Mouse (Mus musculus) heart, embryonic 12.5 days (tissue): ENCODE data around the gene Hif1an. TPM values are rescaled to one million over a fixed set of nuclear protein-coding genes. Genes with fewer than 3 reads are reported as not detected.

Experiments
- ATAC-seq: fragments of 200-750 bp; cut with Nextera tagmentation; 2 replicates; pipeline ENCODE4 v1.8.0; 2017; ENCODE audit warnings: moderate TSS enrichment, moderate library complexity; ENCODE audit not compliant: insufficient number of reproducible peaks, low FRiP score
- H3K27ac ChIP-seq: fragments of 300-500 bp; sonication (generic); 2 replicates; pipeline ENCODE4 v1.5.1; 2016; ENCODE audit warnings: mild to moderate bottlenecking, moderate library complexity; ENCODE audit not compliant: poor library complexity, severe bottlenecking
- H3K27me3 ChIP-seq: fragments of 300-500 bp; sonication (generic); replicated peaks from 2 replicates; pipeline ENCODE4 v1.6.1; 2016; ENCODE audit warnings: mild to moderate bottlenecking, moderate library complexity
- H3K36me3 ChIP-seq: fragments of 300-500 bp; sonication (generic); 2 replicates; pipeline ENCODE4 v1.6.1; 2016; ENCODE audit warnings: mild to moderate bottlenecking, moderate library complexity
- H3K4me1 ChIP-seq: fragments of 300-500 bp; sonication (generic); replicated peaks from 2 replicates; pipeline ENCODE4 v1.6.1; 2016; ENCODE audit warnings: mild to moderate bottlenecking
- H3K4me2 ChIP-seq: fragments of 300-500 bp; sonication (generic); 2 replicates; pipeline ENCODE4 v1.6.1; 2016; ENCODE audit warnings: mild to moderate bottlenecking, moderate library complexity
- H3K4me3 ChIP-seq: fragments of 300-500 bp; sonication (generic); 2 replicates; pipeline ENCODE4 v1.5.1; 2016; ENCODE audit warnings: mild to moderate bottlenecking
- H3K9ac ChIP-seq: fragments of 300-500 bp; sonication (generic); 2 replicates; pipeline ENCODE4 v1.6.1; 2016; ENCODE audit warnings: mild to moderate bottlenecking, moderate library complexity
- H3K9me3 ChIP-seq: fragments of 300-500 bp; sonication (generic); replicated peaks from 2 replicates; pipeline ENCODE4 v1.6.1; 2016; ENCODE audit warnings: mild to moderate bottlenecking, moderate library complexity
- WGBS: fragments of 180-500 bp; shearing (Covaris S2); methylation state at CpG from one replicate; pipeline ENCODE4 v1.1.7; 2016; 5-methylcytosine and 5-hydroxymethylcytosine counted together
- polyA plus RNA-seq: library from polyadenylated mRNA; unstranded; fragments of >200 nt; fragmentation: Nextera tagmentation; extraction: Ambion mirVana; gene quantifications from 2 replicates; pipeline ENCODE4 v1.2.1, GENCODE M21; 2016

The Hif1an gene
- polyA plus RNA-seq, 1 experiment from 2014 or later, result 40.8 TPM

DNA sequence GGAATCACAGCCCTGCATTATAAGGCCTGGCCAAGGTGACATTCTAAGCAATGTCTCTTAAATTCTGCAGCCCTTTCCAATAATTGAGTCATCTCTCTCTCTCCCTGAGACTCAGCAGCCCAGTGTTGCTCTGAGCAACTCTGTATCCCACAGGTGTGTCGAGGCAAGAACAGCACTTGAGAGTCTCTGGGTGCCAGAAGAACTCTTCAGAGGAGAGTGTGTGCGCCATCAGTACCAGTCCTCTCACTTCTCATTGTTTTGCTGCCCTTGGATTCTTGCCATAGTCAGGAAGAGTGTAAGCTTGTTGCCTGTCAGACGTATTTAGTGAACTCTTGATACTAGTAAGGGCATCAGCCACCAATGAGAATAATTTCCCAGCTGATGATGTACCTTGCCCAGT, 5.1 kb downstream of the Hif1an start:
- no peak overlapping the region for H3K4me2 ChIP-seq
- H3K9ac ChIP-seq, result no peak overlapping the region
- no peaks in the 10 kb centered on the region for H3K27me3 ChIP-seq
- H3K4me1 ChIP-seq, result peaks cover 17% of the 10 kb centered on the region
- H3K27ac ChIP-seq, result no peak overlapping the region
- no peak for ATAC-seq
- no peak overlapping the region for H3K4me3 ChIP-seq
- peaks cover 80% of the 10 kb centered on the region for H3K36me3 ChIP-seq
- H3K9me3 ChIP-seq, result no peaks in the 10 kb centered on the region
- WGBS, result 90% methylated on average over 3 of the region's 3 CpGs

DNA sequence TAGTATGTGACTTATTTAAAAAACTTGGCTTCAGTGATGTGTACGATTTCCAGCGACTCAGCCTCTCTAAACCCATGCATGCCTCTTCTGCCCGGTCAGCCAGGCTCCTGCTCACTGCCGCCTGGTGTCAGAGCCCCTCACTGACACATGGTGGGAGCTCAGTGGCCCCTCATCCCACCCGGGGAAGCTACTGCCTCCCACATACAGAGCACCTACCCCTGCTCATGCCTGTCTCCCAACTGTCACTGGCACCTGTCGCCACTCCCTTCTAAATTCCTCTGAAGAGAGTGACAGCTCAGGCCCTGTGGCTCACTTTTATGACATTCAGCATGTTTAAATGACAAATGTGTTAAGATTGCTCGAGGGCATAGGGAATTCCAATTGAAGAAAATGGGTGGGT, 13.6 kb downstream of the Hif1an start:
- no peak for ATAC-seq
- Histone ChIP-seq H3K4me2 (no peak overlapping the region), H3K4me3 (no peak overlapping the region), H3K9me3 (no peaks in the 10 kb centered on the region), H3K27ac (no peak overlapping the region), H3K9ac (no peak overlapping the region), H3K36me3 (peaks cover 49% of the 10 kb centered on the region), H3K27me3 (no peaks in the 10 kb centered on the region; the same call in 1 of the 2 replicates), H3K4me1 (no peaks in the 10 kb centered on the region)
- 75% methylated on average over 7 of the region's 7 CpGs for WGBS

- Histone ChIP-seq H3K36me3 (peaks cover 31% of the 10 kb centered on the region), H3K4me2 (no peak overlapping the region), H3K9ac (no peak overlapping the region), H3K27me3 (peaks cover 2% of the 10 kb centered on the region; the same call in 1 of the 2 replicates), H3K27ac (no peak overlapping the region), H3K9me3 (no peaks in the 10 kb centered on the region), H3K4me3 (no peak overlapping the region), H3K4me1 (no peaks in the 10 kb centered on the region)
- WGBS, result 69% methylated on average over 1 of the region's 1 CpGs
- ATAC-seq, result no peak
These were observed 15.4 kb downstream of the Hif1an start for GRCm38 (mm10) chr19:44578038-44578437.

DNA sequence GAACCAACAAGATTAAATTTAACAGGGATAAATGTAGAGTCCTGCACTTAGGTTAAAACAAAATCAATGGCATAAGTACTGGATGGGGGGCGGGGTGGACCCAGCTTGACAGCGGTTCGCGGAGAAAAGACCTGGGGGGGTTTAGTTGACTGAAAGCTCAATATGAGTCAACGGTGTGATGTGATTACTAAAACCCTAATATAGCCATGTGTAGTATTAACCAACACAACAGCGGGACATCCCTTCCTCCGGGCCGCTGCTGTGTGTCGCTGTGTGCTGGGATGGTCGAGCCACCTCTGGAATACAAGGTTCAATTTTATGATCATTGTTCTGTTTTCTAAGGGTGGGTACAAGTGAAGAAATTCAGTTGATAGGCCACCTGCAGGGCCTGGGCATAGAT, 19.5 kb downstream of the Hif1an start:
- H3K27ac ChIP-seq, result no peak overlapping the region
- H3K36me3 ChIP-seq, result 0 out of 2 replicates have a peak, but pooled peaks cover 4% of the 10 kb centered on the region
- no peaks in the 10 kb centered on the region for H3K4me1 ChIP-seq
- ATAC-seq, result no peak
- no peaks in the 10 kb centered on the region for H3K9me3 ChIP-seq
- peaks cover 41% of the 10 kb centered on the region for H3K27me3 ChIP-seq
- H3K9ac ChIP-seq, result no peak overlapping the region
- H3K4me3 ChIP-seq, result no peak overlapping the region
- H3K4me2 ChIP-seq, result no peak overlapping the region
- WGBS, result 81% methylated on average over 10 of the region's 10 CpGs

- 34% methylated on average over 9 of the region's 9 CpGs for WGBS
- H3K36me3 ChIP-seq, result no peaks in the 10 kb centered on the region
- H3K4me2 ChIP-seq, result no peak overlapping the region
- H3K27ac ChIP-seq, result no peak overlapping the region
- H3K9me3 ChIP-seq, result no peaks in the 10 kb centered on the region
- no peaks in the 10 kb centered on the region for H3K4me1 ChIP-seq
- H3K4me3 ChIP-seq, result no peak overlapping the region
- H3K9ac ChIP-seq, result no peak overlapping the region
- peaks cover 48% of the 10 kb centered on the region for H3K27me3 ChIP-seq
- ATAC-seq, result peak; percentile 74
These were observed 20.1 kb downstream of the Hif1an start for GRCm38 (mm10) chr19:44582638-44583309.

DNA sequence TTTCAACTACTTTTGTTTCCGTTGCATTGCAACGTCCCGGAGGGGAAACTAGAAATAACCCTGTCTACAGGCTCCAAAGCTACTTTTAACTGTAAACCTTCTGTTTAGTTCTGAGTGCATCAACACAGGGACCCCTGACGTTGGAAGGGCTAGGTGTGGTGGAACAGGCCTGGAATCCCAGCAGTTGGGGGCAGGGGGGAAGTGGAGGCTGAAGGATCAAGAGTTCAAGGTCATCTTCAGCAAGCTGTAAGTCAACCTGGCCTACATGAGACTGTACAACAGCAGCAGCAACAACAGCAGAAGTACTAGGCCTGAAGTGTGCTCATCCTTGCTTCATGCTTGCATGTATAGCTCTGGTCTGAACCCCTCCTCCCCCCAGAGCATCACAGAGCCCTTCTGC, 25.4 kb downstream of the Hif1an start:
- Histone ChIP-seq H3K27me3 (peaks cover 72% of the 10 kb centered on the region), H3K36me3 (no peaks in the 10 kb centered on the region)
- 36% methylated on average over 4 of the region's 4 CpGs for WGBS

DNA sequence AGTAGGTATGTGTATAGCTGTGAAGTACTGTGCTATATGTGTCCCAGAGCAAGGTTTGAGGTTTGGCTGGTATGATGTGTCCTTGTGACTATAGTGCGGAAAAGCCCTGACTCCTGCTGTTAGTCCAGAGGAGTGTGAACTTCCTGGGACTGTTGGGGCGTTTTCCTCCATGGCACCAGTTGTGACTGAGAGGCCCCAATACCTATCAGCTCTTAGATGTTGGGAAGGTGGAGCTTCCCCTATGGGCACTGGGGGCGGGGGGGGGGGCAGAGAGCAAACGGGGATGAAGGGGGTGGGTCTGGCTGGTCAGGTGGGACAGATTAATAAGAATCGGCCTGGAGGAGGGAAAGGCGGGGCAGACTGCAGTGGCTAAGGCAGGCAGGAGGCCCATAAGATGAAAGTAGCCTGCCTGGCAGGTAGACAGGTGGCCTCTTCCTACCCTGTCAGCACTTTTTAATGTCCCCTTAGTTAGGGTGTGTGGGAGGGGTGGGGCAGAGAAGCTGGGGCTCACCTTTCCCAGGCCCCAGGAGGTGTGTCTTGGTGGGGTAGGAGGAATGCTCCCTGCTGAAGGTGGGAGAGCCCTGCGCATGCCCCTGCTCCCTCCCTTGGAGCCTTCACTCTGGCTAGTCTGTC, 27.1 kb downstream of the Hif1an start:
- Histone ChIP-seq H3K4me2 (no peak overlapping the region), H3K9me3 (peaks cover 4% of the 10 kb centered on the region; the same call in 1 of the 2 replicates), H3K27me3 (peaks cover 57% of the 10 kb centered on the region), H3K9ac (no peak overlapping the region), H3K4me1 (no peaks in the 10 kb centered on the region), H3K4me3 (no peak overlapping the region), H3K27ac (no peak overlapping the region), H3K36me3 (no peaks in the 10 kb centered on the region)
- WGBS, result 34% methylated on average over 7 of the region's 7 CpGs
- no peak for ATAC-seq

More for the DNA sequence above, 25.4 kb downstream of the Hif1an start:
- H3K9ac ChIP-seq, result no peak overlapping the region
- H3K4me2 ChIP-seq, result no peak overlapping the region
- H3K4me3 ChIP-seq, result no peak overlapping the region
- no peak for ATAC-seq
- no peak overlapping the region for H3K27ac ChIP-seq
- H3K9me3 ChIP-seq, result no peaks in the 10 kb centered on the region
- no peaks in the 10 kb centered on the region for H3K4me1 ChIP-seq

DNA sequence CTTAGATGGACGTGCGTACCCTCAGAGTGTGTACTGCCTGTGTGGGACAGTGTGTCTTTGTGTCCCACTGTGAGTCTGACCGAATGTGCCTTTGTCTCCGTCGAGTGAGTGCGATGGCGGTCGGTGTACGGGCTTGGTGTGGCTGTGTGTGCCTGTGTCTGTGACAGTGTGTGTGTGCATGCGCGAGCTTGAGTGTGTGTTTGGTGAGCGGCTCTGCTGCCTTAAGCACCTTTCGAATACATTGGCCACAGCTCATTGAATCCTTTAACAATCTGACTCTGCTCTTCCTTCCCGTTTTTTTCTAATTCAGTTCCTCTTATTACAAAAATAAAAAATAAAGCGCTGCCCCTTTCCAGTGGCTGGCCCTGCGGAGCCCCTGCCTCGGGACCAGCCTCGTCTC, 28.3 kb downstream of the Hif1an start:
- Histone ChIP-seq H3K4me1 (no peaks in the 10 kb centered on the region), H3K27me3 (peaks cover 46% of the 10 kb centered on the region), H3K9me3 (peaks cover 4% of the 10 kb centered on the region; the same call in 1 of the 2 replicates), H3K9ac (no peak overlapping the region), H3K36me3 (no peaks in the 10 kb centered on the region), H3K4me3 (no peak overlapping the region), H3K27ac (no peak overlapping the region), H3K4me2 (no peak overlapping the region)
- no peak for ATAC-seq
- 85% methylated on average over 18 of the region's 18 CpGs for WGBS

GRCm38 (mm10) chr19:44591638-44592037, 29.0 kb downstream of the Hif1an start:
- Histone ChIP-seq H3K27me3 (peaks cover 42% of the 10 kb centered on the region), H3K9ac (no peak overlapping the region), H3K36me3 (no peaks in the 10 kb centered on the region), H3K4me1 (no peaks in the 10 kb centered on the region), H3K27ac (no peak overlapping the region), H3K4me3 (no peak overlapping the region), H3K4me2 (no peak overlapping the region), H3K9me3 (peaks cover 4% of the 10 kb centered on the region; the same call in 1 of the 2 replicates)
- 72% methylated on average over 6 of the region's 6 CpGs for WGBS
- no peak for ATAC-seq

GRCm38 (mm10) chr19:44594180-44594579, 31.5 kb downstream of the Hif1an start:
- no peak overlapping the region for H3K4me2 ChIP-seq
- H3K9me3 ChIP-seq, result peaks cover 4% of the 10 kb centered on the region; the same call in 1 of the 2 replicates
- WGBS, result 96% methylated on average over 14 of the region's 14 CpGs
- no peaks in the 10 kb centered on the region for H3K36me3 ChIP-seq
- H3K9ac ChIP-seq, result no peak overlapping the region
- H3K4me3 ChIP-seq, result no peak overlapping the region
- no peak overlapping the region for H3K27ac ChIP-seq
- ATAC-seq, result no peak
- H3K27me3 ChIP-seq, result peaks cover 31% of the 10 kb centered on the region
- H3K4me1 ChIP-seq, result no peaks in the 10 kb centered on the region

- no peak overlapping the region for H3K4me2 ChIP-seq
- 56% methylated on average over 7 of the region's 7 CpGs for WGBS
- no peaks in the 10 kb centered on the region for H3K36me3 ChIP-seq
- no peaks in the 10 kb centered on the region for H3K9me3 ChIP-seq
- no peaks in the 10 kb centered on the region for H3K4me1 ChIP-seq
- ATAC-seq, result no peak
- H3K27me3 ChIP-seq, result 0 out of 2 replicates have a peak, but pooled peaks cover 6% of the 10 kb centered on the region
- H3K4me3 ChIP-seq, result no peak overlapping the region
- H3K27ac ChIP-seq, result no peak overlapping the region
- no peak overlapping the region for H3K9ac ChIP-seq
These were observed 55.5 kb downstream of the Hif1an start for GRCm38 (mm10) chr19:44618166-44618565.
